Mouse (Mus musculus) embryonic facial prominence, embryonic 11.5 days (tissue): ENCODE results near the gene Krtap4-6. TPM values are rescaled to one million over a fixed set of nuclear protein-coding genes. Genes with fewer than 3 reads are reported as not detected.
"Not testable (repeated sequence)": the region's sequence is repeated elsewhere in the genome, so short reads cannot be mapped to it uniquely, and the experiment has no call there.

Experiments used
- ATAC-seq: fragments of 200-750 bp; cut with Nextera tagmentation; replicated peaks from 2 replicates; pipeline ENCODE4 v1.8.0; 2017; ENCODE audit warnings: low read depth; ENCODE audit not compliant: insufficient number of reproducible peaks, low FRiP score, low TSS enrichment
- DNase-seq: peaks from one replicate; pipeline ENCODE4 v3.0.0-alpha.2; 2015; ENCODE audit warnings: low spot score
- H3K27ac ChIP-seq: fragments of 300-500 bp; sonication (generic); replicated peaks from 2 replicates; pipeline ENCODE4 v1.5.1; 2014; ENCODE audit warnings: mild to moderate bottlenecking, low read depth, low read length, control low read depth
- H3K27me3 ChIP-seq: fragments of 300-500 bp; sonication (generic); 2 replicates; pipeline ENCODE4 v1.6.1; 2014; ENCODE audit warnings: mild to moderate bottlenecking, low read length, moderate library complexity, mixed read lengths; ENCODE audit not compliant: control insufficient read depth, insufficient read depth
- H3K36me3 ChIP-seq: fragments of 300-500 bp; sonication (generic); replicated peaks from 2 replicates; pipeline ENCODE4 v1.6.1; 2014; ENCODE audit warnings: low read depth, mild to moderate bottlenecking, low read length, moderate library complexity, mixed read lengths; ENCODE audit not compliant: control insufficient read depth, insufficient read depth
- H3K4me1 ChIP-seq: fragments of 300-500 bp; sonication (generic); 2 replicates; pipeline ENCODE4 v1.6.1; 2014; ENCODE audit warnings: low read length, mixed read lengths; ENCODE audit not compliant: control insufficient read depth, insufficient read depth
- H3K4me2 ChIP-seq: fragments of 300-500 bp; sonication (generic); 2 replicates; pipeline ENCODE4 v1.6.1; 2014; ENCODE audit warnings: low read depth, mild to moderate bottlenecking, control low read depth, low read length, moderate library complexity
- H3K4me3 ChIP-seq: fragments of 300-500 bp; sonication (generic); 2 replicates; pipeline ENCODE4 v1.5.1; 2014; ENCODE audit warnings: low read depth, low read length, control low read depth
- H3K9ac ChIP-seq: fragments of 300-500 bp; sonication (generic); replicated peaks from 2 replicates; pipeline ENCODE4 v1.6.1; 2014; ENCODE audit warnings: mild to moderate bottlenecking, control low read depth, low read length
- H3K9me3 ChIP-seq: fragments of 300-500 bp; sonication (generic); replicated peaks from 2 replicates; pipeline ENCODE4 v1.6.1; 2016; ENCODE audit warnings: mild to moderate bottlenecking, low read length, inconsistent platforms, mixed read lengths; ENCODE audit not compliant: control insufficient read depth
- WGBS: fragments of 180-500 bp; shearing (Covaris S2); extraction: QIAGEN DNeasy Blood & Tissue Kit; methylation state at CpG from one replicate; pipeline ENCODE4 v1.1.7; 2014; 5-methylcytosine and 5-hydroxymethylcytosine counted together
- polyA plus RNA-seq: library from polyadenylated mRNA; unstranded; fragments of >200 nt; fragmentation: Nextera tagmentation; extraction: Ambion mirVana; gene quantifications from 2 replicates; pipeline ENCODE4 v1.2.1, GENCODE M21; 2014

Gene Krtap4-6
- polyA plus RNA-seq: not detected in 2 replicates

- Histone ChIP-seq H3K27ac (no peak within 1 kb of the TSS), H3K4me1 (no peaks in the 10 kb centered on the region), H3K4me3 (no peak within 1 kb of the TSS), H3K4me2 (no peak within 1 kb of the TSS), H3K36me3 (no peaks in the 10 kb centered on the region), H3K9ac (no peak within 1 kb of the TSS), H3K27me3 (no peaks in the 10 kb centered on the region), H3K9me3 (no peaks in the 10 kb centered on the region)
- DNase-seq (no peak), ATAC-seq (no peak)
These were observed at the start of gene Krtap4-6 for GRCm38 (mm10) chr11:99665860-99666259. TSS of gene Krtap4-6 (minus strand) at chr11:99665960.

- Histone ChIP-seq H3K4me3 (no peak within 1 kb of the TSS), H3K4me1 (no peaks in the 10 kb centered on the region)
These were observed 24.7 kb upstream of the Krtap4-6 start, which contains the start of gene Gm14190 for GRCm38 (mm10) chr11:99690463-99690862. TSS of gene Gm14190 (minus strand) at chr11:99690740.

GRCm38 (mm10) chr11:99685235-99685634 is 19.5 kb upstream of the Krtap4-6 start:
- H3K4me1 ChIP-seq, H3K9me3 ChIP-seq, H3K9ac ChIP-seq, H3K27ac ChIP-seq, ATAC-seq, H3K36me3 ChIP-seq, H3K4me3 ChIP-seq, H3K4me2 ChIP-seq, H3K27me3 ChIP-seq, DNase-seq: not testable (repeated sequence)
- 70% methylated on average over 1 of the region's 1 CpGs for WGBS

More at GRCm38 (mm10) chr11:99690463-99690862, 24.7 kb upstream of the Krtap4-6 start, which contains the start of gene Gm14190:
- Histone ChIP-seq H3K9me3 (no peaks in the 10 kb centered on the region), H3K9ac (no peak within 1 kb of the TSS), H3K27ac (no peak within 1 kb of the TSS), H3K36me3 (no peaks in the 10 kb centered on the region), H3K27me3 (no peaks in the 10 kb centered on the region), H3K4me2 (no peak within 1 kb of the TSS)
- 85% methylated on average over 1 of the region's 1 CpGs for WGBS
- ATAC-seq (no peak), DNase-seq (no peak)

- ATAC-seq (no peak), DNase-seq (no peak)
- no peak overlapping the region for H3K9ac ChIP-seq
- H3K9me3 ChIP-seq: no peaks in the 10 kb centered on the region
- H3K4me3 ChIP-seq: no peak overlapping the region
- no peaks in the 10 kb centered on the region for H3K27me3 ChIP-seq
- WGBS: 86% methylated on average over 2 of the region's 2 CpGs
- no peaks in the 10 kb centered on the region for H3K36me3 ChIP-seq
- H3K4me1 ChIP-seq: no peaks in the 10 kb centered on the region
- no peak overlapping the region for H3K4me2 ChIP-seq
- no peak overlapping the region for H3K27ac ChIP-seq
These were observed 17.7 kb upstream of the Krtap4-6 start for GRCm38 (mm10) chr11:99683481-99683880.

- DNase-seq: no peak
- Histone ChIP-seq H3K4me3 (no peak overlapping the region), H3K9ac (no peak overlapping the region), H3K27ac (no peak overlapping the region), H3K27me3 (no peaks in the 10 kb centered on the region), H3K4me1 (no peaks in the 10 kb centered on the region), H3K36me3 (no peaks in the 10 kb centered on the region), H3K9me3 (no peaks in the 10 kb centered on the region), H3K4me2 (no peak overlapping the region)
- ATAC-seq: no peak
- WGBS: 91% methylated on average over 10 of the region's 10 CpGs
These were observed 3.0 kb downstream of the Krtap4-6 start for GRCm38 (mm10) chr11:99662802-99663201.

- Histone ChIP-seq H3K27me3 (no peaks in the 10 kb centered on the region), H3K4me3 (no peak overlapping the region), H3K36me3 (no peaks in the 10 kb centered on the region), H3K4me2 (no peak overlapping the region), H3K9ac (no peak overlapping the region), H3K27ac (no peak overlapping the region), H3K4me1 (no peaks in the 10 kb centered on the region), H3K9me3 (no peaks in the 10 kb centered on the region)
- DNase-seq (no peak), ATAC-seq (no peak)
- 86% methylated on average over 4 of the region's 4 CpGs for WGBS
These were observed 6.5 kb downstream of the Krtap4-6 start for GRCm38 (mm10) chr11:99659256-99659655.

- not testable (repeated sequence) for H3K9me3 ChIP-seq, ATAC-seq, H3K4me3 ChIP-seq, H3K9ac ChIP-seq, H3K36me3 ChIP-seq, H3K27me3 ChIP-seq, DNase-seq, H3K4me1 ChIP-seq, H3K27ac ChIP-seq, H3K4me2 ChIP-seq
- WGBS: 61% methylated on average over 10 of the region's 10 CpGs
These were observed 7.2 kb downstream of the Krtap4-6 start, which contains the start of gene Gm11563 for GRCm38 (mm10) chr11:99658467-99659010. TSS of gene Gm11563 (minus strand) at chr11:99658960.

- no peak for DNase-seq
- ATAC-seq: no peak
- Histone ChIP-seq H3K36me3 (no peaks in the 10 kb centered on the region), H3K27me3 (no peaks in the 10 kb centered on the region), H3K27ac (no peak overlapping the region), H3K9ac (no peak overlapping the region), H3K4me2 (no peak overlapping the region), H3K9me3 (no peaks in the 10 kb centered on the region), H3K4me1 (no peaks in the 10 kb centered on the region), H3K4me3 (no peak overlapping the region)
- WGBS: 44% methylated on average over 5 of the region's 5 CpGs
These were observed 8.7 kb downstream of the Krtap4-6 start for GRCm38 (mm10) chr11:99657051-99657450.
